In the genomic region with DNA sequence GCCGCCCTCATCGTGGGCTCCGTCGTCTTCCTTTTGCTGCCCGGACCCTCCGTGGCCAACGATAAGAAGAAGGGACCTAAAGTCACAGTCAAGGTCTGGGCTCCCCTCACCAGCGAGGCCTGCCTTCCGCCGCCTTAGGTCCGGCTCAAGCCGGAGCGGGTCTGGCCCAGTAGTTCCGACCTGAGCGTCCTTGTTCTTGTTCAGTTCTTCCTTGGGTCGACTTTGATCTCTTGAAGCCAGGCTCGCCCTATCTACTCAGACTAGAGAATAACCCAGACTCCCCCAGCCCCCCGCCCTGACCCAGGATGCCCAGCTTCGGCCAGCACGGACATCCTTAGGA, we compare ENCODE assay signal across 8 mouse cellular contexts. TPM values are rescaled to one million over a fixed set of nuclear protein-coding genes. Genes with fewer than 3 reads are reported as not detected.
DNase-seq lines count a peak whose midpoint lies in the region; ATAC-seq and TF ChIP-seq lines count a peak whose summit lies in the region.

No protein-coding gene starts in this region.

- peak overlapping the region; percentile 93 for H3K27ac ChIP-seq in heart, embryonic 10.5 days
- H3K27ac ChIP-seq in forebrain, embryonic 16.5 days (ENCODE audit: low read length), result peak overlapping the region; percentile 85

- H3K9ac ChIP-seq in forebrain, embryonic 16.5 days (replicated peaks; ENCODE audit: low read depth, low read length), result peak overlapping the region; percentile 94

- TF ChIP-seq CTCF in E14TG2a.4 (conservative IDR thresholded peaks at IDR 0.05; ENCODE audit: low read length), result no peak

- H3K9me3 ChIP-seq in heart, embryonic 10.5 days, result no peaks in the 10 kb centered on the region
- H3K9me3 ChIP-seq in E14TG2a.4 (ENCODE audit: low read length), result no peaks in the 10 kb centered on the region
- no peaks in the 10 kb centered on the region for H3K9me3 ChIP-seq in forebrain, embryonic 16.5 days (ENCODE audit: control insufficient read depth, low read length)

- no peak for DNase-seq in heart, embryonic 10.5 days (ENCODE audit: low spot score)
- DNase-seq in heart, adult 18-20 months, result no peak
- DNase-seq in embryo, embryonic 10.5 days (ENCODE audit: low spot score), result no peak
- DNase-seq in layer of hippocampus, postnatal 25 days (ENCODE audit: extremely low spot score in 1 of 2, low spot score in 1 of 2), result no peak
- no peak for DNase-seq in left cerebral cortex, postnatal 36 days (ENCODE audit: low spot score in 2 of 2)

- intact Hi-C loops in left cerebral cortex, postnatal 36 days (cut with DNase I), result loop anchor here (2.0 kb wide), 1 partner anchor 65 kb away; no protein-coding TSS in a partner anchor

- peak overlapping the region; percentile 86 for H3K4me2 ChIP-seq in forebrain, embryonic 16.5 days (ENCODE audit: low read length)

- H3K4me1 ChIP-seq in heart, embryonic 10.5 days, result peaks cover 23% of the 10 kb centered on the region
- peaks cover 45% of the 10 kb centered on the region for H3K4me1 ChIP-seq in E14TG2a.4 (replicated peaks; ENCODE audit: low read depth, low read length)
- peaks cover 17% of the 10 kb centered on the region for H3K4me1 ChIP-seq in forebrain, embryonic 16.5 days (replicated peaks; ENCODE audit: control insufficient read depth, insufficient read depth, low read length)

- peaks cover 30% of the 10 kb centered on the region for H3K36me3 ChIP-seq in heart, embryonic 10.5 days
- peaks cover 41% of the 10 kb centered on the region for H3K36me3 ChIP-seq in E14TG2a.4 (ENCODE audit: insufficient read depth, low read length)
- H3K36me3 ChIP-seq in forebrain, embryonic 16.5 days (ENCODE audit: control insufficient read depth, insufficient read depth), result peaks cover 7% of the 10 kb centered on the region

- H3K4me3 ChIP-seq in heart, embryonic 10.5 days, result peak overlapping the region; percentile 85
- H3K4me3 ChIP-seq in E14TG2a.4 (replicated peaks; ENCODE audit: low read length), result peak overlapping the region; percentile 93
- H3K4me3 ChIP-seq in forebrain, embryonic 16.5 days (replicated peaks; ENCODE audit: low read length), result peak overlapping the region; percentile 91

- no peaks in the 10 kb centered on the region for H3K27me3 ChIP-seq in heart, embryonic 10.5 days (ENCODE audit: insufficient read depth, poor library complexity, severe bottlenecking)
- no peaks in the 10 kb centered on the region for H3K27me3 ChIP-seq in E14TG2a.4 (ENCODE audit: insufficient read depth, low read length)
- H3K27me3 ChIP-seq in forebrain, embryonic 16.5 days (replicated peaks; ENCODE audit: control insufficient read depth, insufficient read depth, low read length), result no peaks in the 10 kb centered on the region

- ATAC-seq in forebrain, embryonic 16.5 days, result peak; percentile 52
- ATAC-seq in megakaryocyte, adult 5-6 weeks (ENCODE audit: poor library complexity, severe bottlenecking), result peak; percentile 43

- under 1% methylated on average over 20 of the region's 20 CpGs for WGBS in heart, embryonic 10.5 days
- under 1% methylated on average over 20 of the region's 20 CpGs for WGBS in forebrain, embryonic 16.5 days

RNA-seq across cellular contexts. Expression of a gene that starts 0.3 kb away (rescaled TPM):
- 448 and 551 TPM in 2 replicates for polyA plus RNA-seq in heart, embryonic 10.5 days (2016; fragmentation: Nextera tagmentation; extraction: Ambion mirVana)
- 100 to 1,000 TPM; 102 to 105 TPM for total RNA-seq in heart, adult 18-20 months (2021)
- polyA plus RNA-seq in forebrain, embryonic 16.5 days (2015; fragmentation: Nextera tagmentation; extraction: Ambion mirVana), result 325 and 326 TPM in 2 replicates
- 420 TPM in 2 replicates for total RNA-seq in megakaryocyte, adult 5-6 weeks (2015)
- total RNA-seq in megakaryocyte, adult 5-6 weeks (2017), result 677 and 751 TPM in 2 replicates
- 100 to 1,000 TPM; 229 to 238 TPM for total RNA-seq in layer of hippocampus, postnatal 25 days (2021)
- total RNA-seq in left cerebral cortex, postnatal 36 days (2021), result 100 to 1,000 TPM; 172 to 181 TPM

RNA-seq across cellular contexts. Expression of a gene that starts 9.2 kb away (rescaled TPM):
- polyA plus RNA-seq in heart, embryonic 10.5 days (2016; fragmentation: Nextera tagmentation; extraction: Ambion mirVana), result 2.1 and 3.1 TPM in 2 replicates
- total RNA-seq in heart, adult 18-20 months (2021), result under 1 TPM; 0.46 to 0.50 TPM
- polyA plus RNA-seq in forebrain, embryonic 16.5 days (2015; fragmentation: Nextera tagmentation; extraction: Ambion mirVana), result 4.5 and 8.1 TPM in 2 replicates
- total RNA-seq in megakaryocyte, adult 5-6 weeks (2015), result 0.21 TPM in 1 of 2 replicates, not detected in the other
- total RNA-seq in megakaryocyte, adult 5-6 weeks (2017), result 0.37 and 0.77 TPM in 2 replicates
- total RNA-seq in layer of hippocampus, postnatal 25 days (2021), result 1 to 10 TPM; 4.9 to 6.3 TPM
- total RNA-seq in left cerebral cortex, postnatal 36 days (2021), result 1 to 10 TPM; 3.3 to 4.1 TPM
